Mouse (Mus musculus): ENCODE data around the gene Slc6a11.

DNA sequence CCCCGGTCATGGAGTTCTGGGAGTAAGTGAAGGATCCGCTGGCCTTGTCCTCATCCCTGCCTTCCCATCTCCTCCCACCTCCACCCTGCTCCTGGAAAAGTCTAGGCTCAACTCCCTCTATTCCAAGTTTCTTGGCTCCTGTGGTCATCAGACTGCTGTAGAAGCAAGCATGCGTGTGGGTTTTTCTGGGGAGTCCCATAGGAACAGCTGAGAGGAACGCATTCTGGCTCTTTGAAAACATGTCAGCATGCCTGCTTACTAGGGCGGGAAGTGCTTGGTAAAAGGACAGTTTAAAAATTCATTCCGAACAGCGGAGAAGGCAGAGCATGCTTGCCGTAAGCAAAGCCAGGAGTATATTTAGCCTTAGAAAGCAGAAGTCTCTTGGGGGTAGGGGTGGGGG, 7.9 kb downstream of the Slc6a11 start:
- TF ChIP-seq POLR2A (IDR thresholded peaks at IDR 0.05; ENCODE audit: extremely low read depth, insufficient read depth, low read length) (no peak), CTCF (IDR thresholded peaks at IDR 0.05; ENCODE audit: low read depth, low read length) (no peak)
